Mouse (Mus musculus) heart, postnatal 0 days (tissue): ENCODE measurements at regions not wholly inside any gene's neighbourhood (a gene's known extent, or its start where the extent isn't known, plus 50 kb on each side); places are given as distances from the start of the nearest gene placed in this dataset.

ENCODE experiments used
- ATAC-seq: fragments of 200-750 bp; cut with Nextera tagmentation; 2 replicates; pipeline ENCODE4 v1.8.0; 2017; ENCODE audit warnings: low read depth, moderate number of reproducible peaks, moderate library complexity; ENCODE audit not compliant: insufficient read depth
- DNase-seq: peaks from one replicate; pipeline ENCODE4 v3.0.0-alpha.2; 2016; ENCODE audit warnings: low spot score
- H3K27ac ChIP-seq: fragments of 300-500 bp; sonication (generic); 2 replicates; pipeline ENCODE4 v1.5.1; 2014; ENCODE audit warnings: low read depth, mild to moderate bottlenecking
- H3K27me3 ChIP-seq: fragments of 300-500 bp; sonication (generic); 2 replicates; pipeline ENCODE4 v1.6.1; 2014; ENCODE audit warnings: low read length, mixed read lengths; ENCODE audit not compliant: control insufficient read depth, insufficient read depth
- H3K36me3 ChIP-seq: fragments of 300-500 bp; sonication (generic); replicated peaks from 2 replicates; pipeline ENCODE4 v1.6.1; 2014; ENCODE audit warnings: low read length, mixed read lengths; ENCODE audit not compliant: control insufficient read depth, insufficient read depth
- H3K4me1 ChIP-seq: fragments of 300-500 bp; sonication (generic); 2 replicates; pipeline ENCODE4 v1.6.1; 2014; ENCODE audit warnings: antibody characterized with exemption; ENCODE audit not compliant: control insufficient read depth, insufficient read depth
- H3K4me2 ChIP-seq: fragments of 300-500 bp; sonication (generic); 2 replicates; pipeline ENCODE4 v1.6.1; 2014; ENCODE audit warnings: low read depth, mild to moderate bottlenecking, low read length, moderate library complexity
- H3K4me3 ChIP-seq: fragments of 300-500 bp; sonication (generic); 2 replicates; pipeline ENCODE4 v1.5.1; 2014; ENCODE audit warnings: low read depth, low read length
- H3K9ac ChIP-seq: fragments of 300-500 bp; sonication (generic); replicated peaks from 2 replicates; pipeline ENCODE4 v1.6.1; 2014; ENCODE audit warnings: low read depth, low read length, mixed read lengths
- H3K9me3 ChIP-seq: fragments of 300-500 bp; sonication (generic); replicated peaks from 2 replicates; pipeline ENCODE4 v1.6.1; 2016; ENCODE audit warnings: low read length; ENCODE audit not compliant: control insufficient read depth
- CTCF ChIP-seq: IDR thresholded peaks from 2 replicates; pipeline ENCODE4 v1.5.1; 2016; ENCODE audit warnings: antibody characterized with exemption, control low read depth, low read depth
- EP300 ChIP-seq: IDR thresholded peaks from 2 replicates; pipeline ENCODE4 v1.6.1; 2016; ENCODE audit warnings: antibody characterized with exemption, low read depth
- WGBS: fragments of 180-500 bp; shearing (Covaris S2); extraction: QIAGEN DNeasy Blood & Tissue Kit; methylation state at CpG from one replicate; pipeline ENCODE4 v1.1.7; 2014; 5-methylcytosine and 5-hydroxymethylcytosine counted together

GRCm38 (mm10) chr16:65916831-65917230 is 101.8 kb downstream of the Vgll3 start:
- no peak overlapping the region for H3K4me3 ChIP-seq
- H3K36me3 ChIP-seq, result no peaks in the 10 kb centered on the region
- H3K27me3 ChIP-seq, result no peaks in the 10 kb centered on the region
- H3K4me2 ChIP-seq, result no peak overlapping the region
- DNase-seq, result no peak
- H3K9me3 ChIP-seq, result no peaks in the 10 kb centered on the region
- 70% methylated on average over 7 of the region's 7 CpGs for WGBS
- no peak for ATAC-seq
- TF ChIP-seq CTCF (no peak), EP300 (no peak)
- H3K9ac ChIP-seq, result no peak overlapping the region
- no peak overlapping the region for H3K27ac ChIP-seq
- no peaks in the 10 kb centered on the region for H3K4me1 ChIP-seq

- no peaks in the 10 kb centered on the region for H3K9me3 ChIP-seq
- DNase-seq (no peak), ATAC-seq (no peak)
- TF ChIP-seq EP300, result no peak
- TF ChIP-seq CTCF, result no peak
- no peak overlapping the region for H3K4me2 ChIP-seq
- no peak overlapping the region for H3K9ac ChIP-seq
- H3K27ac ChIP-seq, result no peak overlapping the region
- no peaks in the 10 kb centered on the region for H3K36me3 ChIP-seq
- H3K27me3 ChIP-seq, result no peaks in the 10 kb centered on the region
- no peak overlapping the region for H3K4me3 ChIP-seq
- no peaks in the 10 kb centered on the region for H3K4me1 ChIP-seq
- 71% methylated on average over 1 of the region's 1 CpGs for WGBS
Observed at GRCm38 (mm10) chr16:65925986-65926385, 110.9 kb downstream of the Vgll3 start.

- H3K4me1 ChIP-seq, result no peaks in the 10 kb centered on the region
- H3K27ac ChIP-seq, result no peak overlapping the region
- DNase-seq (no peak), ATAC-seq (no peak)
- no peak overlapping the region for H3K4me3 ChIP-seq
- H3K36me3 ChIP-seq, result no peaks in the 10 kb centered on the region
- no peaks in the 10 kb centered on the region for H3K9me3 ChIP-seq
- H3K4me2 ChIP-seq, result no peak overlapping the region
- no peak overlapping the region for H3K9ac ChIP-seq
- H3K27me3 ChIP-seq, result no peaks in the 10 kb centered on the region
- TF ChIP-seq CTCF (no peak), EP300 (no peak)
- WGBS, result 78% methylated on average over 4 of the region's 4 CpGs
Observed at GRCm38 (mm10) chr16:65963829-65964228, 148.8 kb downstream of the Vgll3 start.

- no peak overlapping the region for H3K4me3 ChIP-seq
- TF ChIP-seq CTCF (no peak), EP300 (no peak)
- no peak overlapping the region for H3K4me2 ChIP-seq
- WGBS, result 26% methylated on average over 1 of the region's 1 CpGs
- no peak overlapping the region for H3K9ac ChIP-seq
- H3K4me1 ChIP-seq, result no peaks in the 10 kb centered on the region
- H3K9me3 ChIP-seq, result no peaks in the 10 kb centered on the region
- no peaks in the 10 kb centered on the region for H3K36me3 ChIP-seq
- no peaks in the 10 kb centered on the region for H3K27me3 ChIP-seq
- H3K27ac ChIP-seq, result no peak overlapping the region
- DNase-seq, result no peak
- no peak for ATAC-seq
Observed at GRCm38 (mm10) chr16:65964260-65964659, 149.2 kb downstream of the Vgll3 start.

- WGBS, result 79% methylated on average over 4 of the region's 4 CpGs
- Histone ChIP-seq H3K4me1 (no peaks in the 10 kb centered on the region), H3K36me3 (no peaks in the 10 kb centered on the region), H3K9me3 (no peaks in the 10 kb centered on the region), H3K4me2 (no peak overlapping the region), H3K4me3 (no peak overlapping the region), H3K9ac (no peak overlapping the region), H3K27me3 (no peaks in the 10 kb centered on the region), H3K27ac (no peak overlapping the region)
- DNase-seq (no peak), ATAC-seq (no peak)
- TF ChIP-seq EP300 (no peak), CTCF (no peak)
Observed at GRCm38 (mm10) chr16:65977075-65977474, 162.0 kb downstream of the Vgll3 start.

GRCm38 (mm10) chr16:65987186-65987585 is 172.1 kb downstream of the Vgll3 start:
- Histone ChIP-seq H3K4me2 (no peak overlapping the region), H3K27me3 (no peaks in the 10 kb centered on the region), H3K9me3 (no peaks in the 10 kb centered on the region), H3K9ac (no peak overlapping the region), H3K27ac (no peak overlapping the region), H3K4me3 (no peak overlapping the region), H3K4me1 (no peaks in the 10 kb centered on the region), H3K36me3 (no peaks in the 10 kb centered on the region)
- no peak for ATAC-seq
- DNase-seq, result no peak
- 27% methylated on average over 2 of the region's 2 CpGs for WGBS
- no peak for TF ChIP-seq CTCF
